Mouse (Mus musculus): ENCODE data around the gene Gm10295. TPM values are rescaled to one million over a fixed set of nuclear protein-coding genes. Genes with fewer than 3 reads are reported as not detected.

The Gm10295 gene
- polyA plus RNA-seq (2012; rRNA removed): not detected in 2 replicates

GRCm38 (mm10) chr7:71351364-71351763 lies at the start of gene Gm10295:
Gm10295 (minus strand) TSS chr7:71351485.

